Mouse (Mus musculus) heart, embryonic 11.5 days (tissue): Measurements from ENCODE around the gene Fes. TPM values are rescaled to one million over a fixed set of nuclear protein-coding genes. Genes with fewer than 3 reads are reported as not detected.
"Not testable (repeated sequence)": the region's sequence is repeated elsewhere in the genome, so short reads cannot be mapped to it uniquely, and the experiment has no call there.

Experiments
- ATAC-seq: fragments of 200-750 bp; cut with Nextera tagmentation; replicated peaks from 2 replicates; pipeline ENCODE4 v1.8.0; 2017; ENCODE audit warnings: moderate library complexity; ENCODE audit not compliant: insufficient number of reproducible peaks, low FRiP score, low TSS enrichment
- H3K27ac ChIP-seq: fragments of 300-500 bp; sonication (generic); 2 replicates; pipeline ENCODE4 v1.5.1; 2014; ENCODE audit warnings: mild to moderate bottlenecking, low read depth, low read length
- H3K27me3 ChIP-seq: fragments of 300-500 bp; sonication (generic); 2 replicates; pipeline ENCODE4 v1.6.1; 2014; ENCODE audit warnings: mild to moderate bottlenecking, low read length, mixed read lengths; ENCODE audit not compliant: control insufficient read depth, insufficient read depth
- H3K36me3 ChIP-seq: fragments of 300-500 bp; sonication (generic); 2 replicates; pipeline ENCODE4 v1.6.1; 2014; ENCODE audit warnings: mild to moderate bottlenecking, low read length, moderate library complexity, mixed read lengths; ENCODE audit not compliant: control insufficient read depth, insufficient read depth
- H3K4me1 ChIP-seq: fragments of 300-500 bp; sonication (generic); 2 replicates; pipeline ENCODE4 v1.6.1; 2014; ENCODE audit warnings: low read length; ENCODE audit not compliant: control insufficient read depth, insufficient read depth
- H3K4me2 ChIP-seq: fragments of 300-500 bp; sonication (generic); 2 replicates; pipeline ENCODE4 v1.6.1; 2014; ENCODE audit warnings: mild to moderate bottlenecking, moderate library complexity
- H3K4me3 ChIP-seq: fragments of 300-500 bp; sonication (generic); 2 replicates; pipeline ENCODE4 v1.5.1; 2014; ENCODE audit warnings: low read depth, low read length
- H3K9ac ChIP-seq: fragments of 300-500 bp; sonication (generic); 2 replicates; pipeline ENCODE4 v1.6.1; 2014; ENCODE audit warnings: mild to moderate bottlenecking, low read depth, low read length, moderate library complexity
- H3K9me3 ChIP-seq: fragments of 300-500 bp; sonication (generic); replicated peaks from 2 replicates; pipeline ENCODE4 v1.6.1; 2016; ENCODE audit warnings: low read length; ENCODE audit not compliant: control insufficient read depth
- WGBS: fragments of 180-500 bp; shearing (Covaris S2); extraction: QIAGEN DNeasy Blood & Tissue Kit; methylation state at CpG from one replicate; pipeline ENCODE4 v1.1.7; 2014; ENCODE audit not compliant: insufficient replicate concordance; 5-methylcytosine and 5-hydroxymethylcytosine counted together
- polyA plus RNA-seq: library from polyadenylated mRNA; unstranded; fragments of >200 nt; fragmentation: Nextera tagmentation; extraction: Ambion mirVana; gene quantifications from 2 replicates; pipeline ENCODE4 v1.2.1, GENCODE M21; 2014

Gene Fes
- polyA plus RNA-seq, 1 experiment from 2014 or later, result 7.1 TPM

DNA sequence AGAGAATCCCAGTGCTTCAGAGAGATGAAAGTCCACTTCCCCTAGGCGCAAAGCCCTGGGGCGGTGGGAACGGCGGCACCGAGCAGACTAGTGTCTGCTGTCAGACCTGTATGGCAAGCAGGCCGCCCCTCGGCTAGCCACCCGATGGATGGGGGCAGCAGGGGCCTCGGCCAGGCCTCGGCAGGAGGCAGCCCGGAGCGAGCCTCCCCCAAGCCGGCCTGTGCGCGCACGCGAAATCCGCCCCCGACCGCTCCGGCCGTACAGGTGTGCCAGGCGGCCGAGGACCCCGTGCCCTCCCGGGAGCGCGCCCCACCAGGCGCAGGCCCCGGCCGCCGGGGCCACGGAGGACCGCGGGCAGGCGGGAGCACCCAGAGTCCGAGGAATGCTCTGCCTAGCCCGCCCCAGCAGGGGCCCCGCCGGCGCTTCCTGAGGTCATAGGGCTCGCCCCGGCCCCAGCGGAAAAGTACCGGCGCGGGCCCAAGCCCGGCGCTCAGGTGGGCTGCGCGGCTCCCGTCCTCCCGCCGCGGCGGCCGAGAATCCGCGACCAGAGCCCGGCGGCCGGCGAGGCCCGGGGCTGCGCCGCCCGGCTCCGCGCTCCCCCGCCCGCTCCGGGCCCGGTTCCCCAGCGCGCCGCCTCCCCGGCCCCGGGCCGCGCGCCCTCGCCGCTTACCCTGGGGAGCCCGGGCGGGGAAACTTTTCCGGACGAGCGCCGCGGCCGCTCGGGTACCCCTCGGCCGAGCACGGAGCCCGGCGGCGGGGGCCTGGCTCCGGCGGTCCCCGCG lies 14.3 kb upstream of the Fes start:
- peak overlapping the region; percentile 94 for H3K27ac ChIP-seq
- H3K36me3 ChIP-seq, result peaks cover 5% of the 10 kb centered on the region
- peaks cover 35% of the 10 kb centered on the region for H3K4me1 ChIP-seq

DNA sequence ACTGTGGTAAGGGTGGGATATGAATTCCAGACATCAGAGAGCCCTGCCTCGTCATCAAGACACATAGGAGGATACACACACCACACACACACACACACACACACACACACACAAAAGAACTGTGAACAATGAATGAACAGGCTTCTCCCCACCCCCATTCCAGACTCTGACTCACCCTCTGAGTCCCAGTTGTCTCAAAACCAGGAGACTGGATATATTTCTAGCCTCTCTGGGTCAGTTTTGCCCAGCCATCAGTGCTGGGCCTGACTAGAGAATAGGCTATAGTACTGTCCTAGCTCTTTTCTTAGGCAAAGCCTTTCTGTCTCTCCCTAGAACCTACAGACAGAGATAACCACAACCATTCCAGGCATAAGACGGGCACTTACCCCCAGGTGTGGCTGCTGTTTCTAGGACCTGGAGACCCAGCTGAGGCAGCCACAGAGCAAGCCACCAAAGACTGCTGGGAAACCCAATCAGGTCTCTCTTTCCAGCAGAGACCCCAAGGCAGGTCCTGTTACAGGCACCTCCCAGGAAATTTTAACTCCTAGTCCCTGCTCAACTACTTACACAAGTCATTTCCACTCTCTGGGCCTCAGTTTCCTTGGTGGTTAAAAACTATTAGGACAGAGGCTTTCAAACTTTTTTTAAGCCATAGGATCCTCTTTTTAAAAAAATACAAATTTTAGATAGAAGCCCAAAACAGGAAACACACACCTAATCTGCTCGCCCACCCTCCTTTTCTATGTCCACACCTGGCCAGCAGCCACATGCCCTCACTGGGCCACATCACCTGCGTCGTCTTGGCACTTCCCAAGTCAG lies 13.5 kb upstream of the Fes start:
- Histone ChIP-seq H3K27me3 (no peaks in the 10 kb centered on the region), H3K4me1 (peaks cover 35% of the 10 kb centered on the region), H3K9me3 (no peaks in the 10 kb centered on the region), H3K4me2 (peak overlapping the region; percentile 92), H3K36me3 (peaks cover 11% of the 10 kb centered on the region), H3K27ac (peak overlapping the region; percentile 94), H3K4me3 (peak overlapping the region; percentile 97), H3K9ac (peak overlapping the region; percentile 99)
- WGBS, result 20% methylated on average over 5 of the region's 5 CpGs
- ATAC-seq, result no peak

More for the DNA sequence above, 14.3 kb upstream of the Fes start:
- peak overlapping the region; percentile 99 for H3K9ac ChIP-seq
- peak overlapping the region; percentile 92 for H3K4me2 ChIP-seq
- peak overlapping the region; percentile 97 for H3K4me3 ChIP-seq
- H3K9me3 ChIP-seq, result no peaks in the 10 kb centered on the region
- no peaks in the 10 kb centered on the region for H3K27me3 ChIP-seq
- under 1% methylated on average over 79 of the region's 102 CpGs for WGBS
- peak; percentile 47; the same call in 1 of the 2 replicates for ATAC-seq

DNA sequence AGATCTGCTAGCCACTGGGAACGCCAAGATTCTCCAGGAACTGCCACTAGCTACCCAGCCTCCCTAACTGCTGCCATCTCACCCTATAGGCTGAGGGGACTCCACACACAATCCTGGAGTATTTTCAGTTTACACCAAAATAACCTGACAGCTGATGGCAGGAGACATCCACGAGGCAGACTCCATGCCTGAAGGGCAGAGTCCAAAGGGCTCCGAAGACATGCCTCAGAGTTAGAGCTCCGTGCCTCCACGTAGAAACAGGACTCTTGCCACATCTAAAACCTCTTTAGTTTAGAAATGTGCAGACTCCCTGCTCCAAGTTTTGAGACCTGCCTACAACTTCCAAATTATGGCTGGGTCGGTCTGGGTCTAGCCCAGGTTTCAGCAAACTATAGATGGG lies 12.8 kb upstream of the Fes start:
- Histone ChIP-seq H3K9me3 (no peaks in the 10 kb centered on the region), H3K4me2 (peak overlapping the region; percentile 92), H3K9ac (peak overlapping the region; percentile 99), H3K27ac (peak overlapping the region; percentile 94; the same call in 1 of the 2 replicates), H3K4me1 (peaks cover 35% of the 10 kb centered on the region), H3K4me3 (peak overlapping the region; percentile 97), H3K36me3 (peaks cover 14% of the 10 kb centered on the region), H3K27me3 (no peaks in the 10 kb centered on the region)
- ATAC-seq, result no peak
- WGBS, result 53% methylated on average over 6 of the region's 6 CpGs

- Histone ChIP-seq H3K27ac (peak overlapping the region; percentile 46; the same call in 1 of the 2 replicates), H3K4me1 (peaks cover 31% of the 10 kb centered on the region)
- WGBS, result 46% methylated on average over 5 of the region's 5 CpGs
These were observed 12.4 kb upstream of the Fes start for GRCm38 (mm10) chr7:80400099-80400498.

GRCm38 (mm10) chr7:80398654-80399444 lies 11.1 kb upstream of the Fes start:
- Histone ChIP-seq H3K9ac (0 out of 2 replicates have a peak overlapping the region, but pooled peaks have one; percentile 35), H3K9me3 (no peaks in the 10 kb centered on the region), H3K4me1 (peaks cover 22% of the 10 kb centered on the region), H3K4me2 (0 out of 2 replicates have a peak overlapping the region, but pooled peaks have one; percentile 5), H3K36me3 (peaks cover 24% of the 10 kb centered on the region), H3K4me3 (no peak overlapping the region), H3K27me3 (no peaks in the 10 kb centered on the region), H3K27ac (no peak overlapping the region)
- no peak for ATAC-seq
- WGBS, result 69% methylated on average over 9 of the region's 9 CpGs

More at GRCm38 (mm10) chr7:80400099-80400498, 12.4 kb upstream of the Fes start:
- Histone ChIP-seq H3K4me3 (peak overlapping the region; percentile 97), H3K9ac (peak overlapping the region; percentile 99), H3K9me3 (no peaks in the 10 kb centered on the region), H3K36me3 (peaks cover 19% of the 10 kb centered on the region), H3K27me3 (no peaks in the 10 kb centered on the region), H3K4me2 (peak overlapping the region; percentile 92)
- no peak for ATAC-seq

GRCm38 (mm10) chr7:80397986-80398385 lies 10.2 kb upstream of the Fes start:
- no peak overlapping the region for H3K27ac ChIP-seq
- H3K4me1 ChIP-seq, result peaks cover 17% of the 10 kb centered on the region
- 90% methylated on average over 9 of the region's 9 CpGs for WGBS
- H3K9ac ChIP-seq, result no peak overlapping the region
- H3K36me3 ChIP-seq, result peaks cover 28% of the 10 kb centered on the region
- H3K4me2 ChIP-seq, result no peak overlapping the region
- no peak overlapping the region for H3K4me3 ChIP-seq
- no peaks in the 10 kb centered on the region for H3K27me3 ChIP-seq
- H3K9me3 ChIP-seq, result no peaks in the 10 kb centered on the region
- ATAC-seq, result no peak

DNA sequence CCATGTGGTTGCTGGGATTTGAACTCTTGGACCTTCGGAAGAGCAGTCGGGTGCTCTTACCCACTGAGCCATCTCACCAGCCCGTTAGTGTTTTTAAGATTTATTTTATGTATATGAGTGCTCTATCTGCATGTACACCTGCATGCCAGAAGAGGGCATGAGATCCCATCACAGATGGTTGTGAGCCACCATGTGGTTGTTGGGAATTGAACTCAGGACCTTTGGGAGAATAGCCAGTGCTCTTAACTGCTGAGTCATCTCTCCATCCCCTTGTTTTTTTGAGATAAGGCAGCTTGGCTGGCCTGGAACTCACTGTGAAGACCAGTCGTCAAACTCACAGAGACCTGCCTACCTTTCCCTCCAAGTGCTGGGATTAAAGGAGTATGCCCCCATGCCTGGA lies 8.7 kb upstream of the Fes start:
- H3K4me1 ChIP-seq, result peaks cover 17% of the 10 kb centered on the region
- not testable (repeated sequence) for H3K4me3 ChIP-seq, H3K27ac ChIP-seq, H3K9ac ChIP-seq, H3K4me2 ChIP-seq, H3K27me3 ChIP-seq, H3K9me3 ChIP-seq, ATAC-seq
- H3K36me3 ChIP-seq, result peaks cover 38% of the 10 kb centered on the region
- 73% methylated on average over 4 of the region's 4 CpGs for WGBS

- Histone ChIP-seq H3K4me2 (no peak overlapping the region), H3K9me3 (no peaks in the 10 kb centered on the region), H3K4me1 (no peaks in the 10 kb centered on the region; the same call in 1 of the 2 replicates), H3K4me3 (no peak overlapping the region), H3K9ac (no peak overlapping the region), H3K27me3 (no peaks in the 10 kb centered on the region), H3K27ac (no peak overlapping the region), H3K36me3 (peaks cover 45% of the 10 kb centered on the region)
- WGBS, result 85% methylated on average over 4 of the region's 4 CpGs
- no peak for ATAC-seq
These were observed 6.9 kb upstream of the Fes start for GRCm38 (mm10) chr7:80394600-80394999.
